Mouse (Mus musculus): ENCODE measurements around the gene Srprb. TPM values are rescaled to one million over a fixed set of nuclear protein-coding genes. Genes with fewer than 3 reads are reported as not detected.

The Srprb gene
- total and polyA plus RNA-seq, 3 experiments, result 21.2 to 26.7 (median 24.9) TPM

- ATAC-seq (ENCODE audit: extremely low read depth, insufficient number of reproducible peaks, low FRiP score, poor library complexity, severe bottlenecking), result no peak
- H3K27me3 ChIP-seq (ENCODE audit: insufficient read depth, low read length), result no peaks in the 10 kb centered on the region
- peaks cover 62% of the 10 kb centered on the region for H3K36me3 ChIP-seq (replicated peaks)
- TF ChIP-seq GATA2 (IDR thresholded peaks at IDR 0.05; ENCODE audit: borderline replicate concordance, low read depth, low read length), result no peak
- TF ChIP-seq POLR2AphosphoS5 (IDR thresholded peaks at IDR 0.05; ENCODE audit: insufficient replicate concordance, low read depth, low read length), result no peak
- TF ChIP-seq GATA1 (IDR thresholded peaks at IDR 0.05; ENCODE audit: borderline replicate concordance, low read length), result no peak
- no peak for TF ChIP-seq CTCF (IDR thresholded peaks at IDR 0.05; ENCODE audit: low read depth, low read length)
- TF ChIP-seq TAL1 (conservative IDR thresholded peaks at IDR 0.05; ENCODE audit: low read depth, low read length), result no peak
- peaks cover 19% of the 10 kb centered on the region for H3K4me1 ChIP-seq (ENCODE audit: insufficient read depth, low read depth, low read length)
- no peaks in the 10 kb centered on the region for H3K9me3 ChIP-seq (replicated peaks)
- DNase-seq (ENCODE audit: low spot score), result no peak
- H3K4me3 ChIP-seq (ENCODE audit: low read depth, low read length), result no peak overlapping the region
Measured at GRCm38 (mm10) chr9:103188416-103188815, 13.5 kb downstream of the Srprb start.

GRCm38 (mm10) chr9:103186747-103187146 lies 15.2 kb downstream of the Srprb start:
- H3K9me3 ChIP-seq (replicated peaks), result no peaks in the 10 kb centered on the region
- H3K4me1 ChIP-seq (ENCODE audit: insufficient read depth, low read depth, low read length), result peaks cover 23% of the 10 kb centered on the region
- ATAC-seq (ENCODE audit: extremely low read depth, insufficient number of reproducible peaks, low FRiP score, poor library complexity, severe bottlenecking) (no peak), DNase-seq (ENCODE audit: low spot score) (no peak)
- peaks cover 45% of the 10 kb centered on the region for H3K36me3 ChIP-seq (replicated peaks)
- no peak overlapping the region for H3K4me3 ChIP-seq (ENCODE audit: low read depth, low read length)
- TF ChIP-seq GATA1 (IDR thresholded peaks at IDR 0.05; ENCODE audit: borderline replicate concordance, low read length) (no peak), POLR2AphosphoS5 (IDR thresholded peaks at IDR 0.05; ENCODE audit: insufficient replicate concordance, low read depth, low read length) (no peak), TAL1 (conservative IDR thresholded peaks at IDR 0.05; ENCODE audit: low read depth, low read length) (no peak), GATA2 (IDR thresholded peaks at IDR 0.05; ENCODE audit: borderline replicate concordance, low read depth, low read length) (no peak), CTCF (IDR thresholded peaks at IDR 0.05; ENCODE audit: low read depth, low read length) (no peak)
- no peaks in the 10 kb centered on the region for H3K27me3 ChIP-seq (ENCODE audit: insufficient read depth, low read length)

- DNase-seq (ENCODE audit: low spot score) (no peak), ATAC-seq (ENCODE audit: extremely low read depth, insufficient number of reproducible peaks, low FRiP score, poor library complexity, severe bottlenecking) (no peak)
- H3K36me3 ChIP-seq (replicated peaks), result peaks cover 37% of the 10 kb centered on the region
- peaks cover 28% of the 10 kb centered on the region for H3K4me1 ChIP-seq (ENCODE audit: insufficient read depth, low read depth, low read length)
- no peak for TF ChIP-seq POLR2AphosphoS5 (IDR thresholded peaks at IDR 0.05; ENCODE audit: insufficient replicate concordance, low read depth, low read length)
- TF ChIP-seq GATA1 (IDR thresholded peaks at IDR 0.05; ENCODE audit: borderline replicate concordance, low read length), result no peak
- TF ChIP-seq CTCF (IDR thresholded peaks at IDR 0.05; ENCODE audit: low read depth, low read length), result no peak
- TF ChIP-seq GATA2 (IDR thresholded peaks at IDR 0.05; ENCODE audit: borderline replicate concordance, low read depth, low read length), result no peak
- no peak for TF ChIP-seq TAL1 (conservative IDR thresholded peaks at IDR 0.05; ENCODE audit: low read depth, low read length)
- no peaks in the 10 kb centered on the region for H3K27me3 ChIP-seq (ENCODE audit: insufficient read depth, low read length)
- no peaks in the 10 kb centered on the region for H3K9me3 ChIP-seq (replicated peaks)
- no peak overlapping the region for H3K4me3 ChIP-seq (ENCODE audit: low read depth, low read length)
Measured at GRCm38 (mm10) chr9:103185946-103186345, 16.0 kb downstream of the Srprb start.

- Histone ChIP-seq H3K4me1 (ENCODE audit: insufficient read depth, low read depth, low read length) (peaks cover 38% of the 10 kb centered on the region), H3K9me3 (replicated peaks) (no peaks in the 10 kb centered on the region), H3K4me3 (ENCODE audit: low read depth, low read length) (no peak overlapping the region), H3K36me3 (replicated peaks) (peaks cover 26% of the 10 kb centered on the region), H3K27me3 (ENCODE audit: insufficient read depth, low read length) (0 out of 2 replicates have a peak, but pooled peaks cover under 1% of the 10 kb centered on the region)
- TF ChIP-seq CTCF (IDR thresholded peaks at IDR 0.05; ENCODE audit: low read depth, low read length) (no peak), GATA1 (IDR thresholded peaks at IDR 0.05; ENCODE audit: borderline replicate concordance, low read length) (no peak), TAL1 (conservative IDR thresholded peaks at IDR 0.05; ENCODE audit: low read depth, low read length) (no peak), POLR2AphosphoS5 (IDR thresholded peaks at IDR 0.05; ENCODE audit: insufficient replicate concordance, low read depth, low read length) (no peak), GATA2 (IDR thresholded peaks at IDR 0.05; ENCODE audit: borderline replicate concordance, low read depth, low read length) (no peak)
- ATAC-seq (ENCODE audit: extremely low read depth, insufficient number of reproducible peaks, low FRiP score, poor library complexity, severe bottlenecking) (no peak), DNase-seq (ENCODE audit: low spot score) (no peak)
Measured at GRCm38 (mm10) chr9:103184855-103185254, 17.1 kb downstream of the Srprb start.

GRCm38 (mm10) chr9:103181886-103182285 lies 20.1 kb downstream of the Srprb start:
- H3K4me1 ChIP-seq (ENCODE audit: insufficient read depth, low read depth, low read length), result peaks cover 25% of the 10 kb centered on the region
- TF ChIP-seq CTCF (IDR thresholded peaks at IDR 0.05; ENCODE audit: low read depth, low read length), result no peak
- H3K9me3 ChIP-seq (replicated peaks), result no peaks in the 10 kb centered on the region
- ATAC-seq (ENCODE audit: extremely low read depth, insufficient number of reproducible peaks, low FRiP score, poor library complexity, severe bottlenecking) (no peak), DNase-seq (ENCODE audit: low spot score) (no peak)
- H3K27me3 ChIP-seq (ENCODE audit: insufficient read depth, low read length), result peaks cover 23% of the 10 kb centered on the region
- no peak overlapping the region for H3K4me3 ChIP-seq (ENCODE audit: low read depth, low read length)
- H3K36me3 ChIP-seq (replicated peaks), result peaks cover 3% of the 10 kb centered on the region

GRCm38 (mm10) chr9:103180807-103181565 lies 21.0 kb downstream of the Srprb start:
- Histone ChIP-seq H3K4me1 (ENCODE audit: insufficient read depth, low read depth, low read length) (peaks cover 23% of the 10 kb centered on the region), H3K36me3 (replicated peaks) (no peaks in the 10 kb centered on the region), H3K9me3 (replicated peaks) (no peaks in the 10 kb centered on the region), H3K27me3 (ENCODE audit: insufficient read depth, low read length) (peaks cover 30% of the 10 kb centered on the region), H3K4me3 (ENCODE audit: low read depth, low read length) (peak overlapping the region; percentile 68)
- ATAC-seq (ENCODE audit: extremely low read depth, insufficient number of reproducible peaks, low FRiP score, poor library complexity, severe bottlenecking) (peak; percentile 96), DNase-seq (ENCODE audit: low spot score) (peak; percentile 92)
- TF ChIP-seq POLR2AphosphoS5 (IDR thresholded peaks at IDR 0.05; ENCODE audit: insufficient replicate concordance, low read depth, low read length), result no peak
- no peak for TF ChIP-seq CTCF (IDR thresholded peaks at IDR 0.05; ENCODE audit: low read depth, low read length)
- no peak for TF ChIP-seq TAL1 (conservative IDR thresholded peaks at IDR 0.05; ENCODE audit: low read depth, low read length)
- TF ChIP-seq GATA2 (IDR thresholded peaks at IDR 0.05; ENCODE audit: borderline replicate concordance, low read depth, low read length), result no peak
- no peak for TF ChIP-seq GATA1 (IDR thresholded peaks at IDR 0.05; ENCODE audit: borderline replicate concordance, low read length)
